Mouse (Mus musculus): ENCODE measurements around the gene Fzd9. TPM values are rescaled to one million over a fixed set of nuclear protein-coding genes. Genes with fewer than 3 reads are reported as not detected.

The Fzd9 gene
- total RNA-seq, 1 experiment from 2014 or later = 1.3 TPM

DNA sequence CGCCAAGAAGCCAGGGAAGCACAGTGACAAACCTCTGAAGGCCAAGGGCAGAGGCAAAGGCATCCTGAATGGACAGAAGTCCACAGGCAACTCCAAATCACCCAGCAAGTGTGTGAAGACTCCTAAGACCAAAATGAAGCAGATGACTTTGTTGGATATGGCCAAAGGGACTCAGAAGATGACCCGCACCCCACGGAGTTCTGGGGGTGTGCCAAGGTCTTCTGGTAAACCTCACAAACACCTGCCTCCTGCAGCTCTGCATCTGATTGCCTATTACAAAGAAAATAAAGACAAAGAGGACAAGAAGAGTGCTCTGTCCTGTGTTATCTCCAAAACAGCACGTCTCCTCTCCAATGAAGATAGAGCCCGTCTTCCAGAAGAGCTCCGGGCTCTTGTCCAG, 34.2 kb downstream of the Fzd9 start:
- ATAC-seq (replicated peaks in 1 of 2; ENCODE audit: insufficient read depth in 1 of 2, low FRiP score in 2 of 2, low TSS enrichment in 1 of 2, low read depth in 1 of 2, poor library complexity in 2 of 2, severe bottlenecking in 2 of 2) = no peak

DNA sequence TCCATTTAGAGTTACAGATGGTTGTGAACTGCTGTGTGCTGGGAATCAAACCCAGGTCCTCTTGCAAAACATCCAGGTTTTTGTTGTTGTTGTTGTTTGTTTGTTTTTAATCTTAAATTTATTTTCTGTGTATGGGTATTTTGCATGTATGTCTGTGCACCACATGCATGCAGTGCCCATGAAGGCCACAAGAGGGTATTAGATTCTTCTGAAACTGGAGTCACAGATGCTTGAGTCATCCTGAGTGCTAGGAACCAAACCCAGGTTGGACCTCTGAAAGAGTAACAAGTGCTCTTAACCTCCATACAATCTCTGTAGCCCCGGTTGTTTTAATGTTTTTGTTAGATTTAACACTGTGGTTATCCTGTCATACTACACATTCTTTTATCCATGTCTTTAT, 42.8 kb downstream of the Fzd9 start:
- ATAC-seq (replicated peaks in 1 of 2; ENCODE audit: insufficient read depth in 1 of 2, low FRiP score in 2 of 2, low TSS enrichment in 1 of 2, low read depth in 1 of 2, poor library complexity in 2 of 2, severe bottlenecking in 2 of 2) = no peak

DNA sequence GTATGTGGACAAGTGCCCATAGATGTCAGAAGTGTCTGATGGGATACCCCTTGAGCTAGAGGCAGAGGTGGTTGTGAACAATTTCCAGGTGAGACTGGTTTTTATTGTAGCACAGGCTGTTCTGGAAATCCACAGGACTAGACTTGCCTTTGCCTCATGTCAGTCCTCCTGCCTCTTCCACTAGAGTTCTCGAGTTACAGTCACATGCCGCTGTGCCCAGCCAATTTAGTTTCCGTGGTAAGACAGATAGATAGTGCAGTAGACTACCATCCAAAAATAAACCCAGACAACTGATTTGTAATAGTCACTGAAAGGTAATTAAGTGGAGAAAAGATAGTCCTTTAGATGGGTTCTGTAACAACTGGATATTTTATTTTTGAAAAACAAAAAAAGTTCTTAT, 48.3 kb downstream of the Fzd9 start:
- no peak for ATAC-seq (replicated peaks in 1 of 2; ENCODE audit: insufficient read depth in 1 of 2, low FRiP score in 2 of 2, low TSS enrichment in 1 of 2, low read depth in 1 of 2, poor library complexity in 2 of 2, severe bottlenecking in 2 of 2)

Other genes starting within 250 kb of the Fzd9 start
- gene Abhd11, start 242.1 kb downstream of the Fzd9 start, total RNA-seq (2017) = 27.1 and 41.0 TPM in 2 replicates
- not detected in 2 replicates for gene Stx1a, start 227.7 kb downstream of the Fzd9 start, total RNA-seq (2017)
- 4.2 and 7.8 TPM in 2 replicates for gene Dnajc30, start 187.0 kb downstream of the Fzd9 start, total RNA-seq (2017)
- gene Bud23, start 186.3 kb downstream of the Fzd9 start, total RNA-seq (2017) = 28.5 and 51.7 TPM in 2 replicates
- 0.50 and 1.6 TPM in 2 replicates for gene Vps37d, start 173.0 kb downstream of the Fzd9 start, total RNA-seq (2017)
- not detected in 2 replicates for gene Mlxipl, start 161.3 kb downstream of the Fzd9 start, total RNA-seq (2017)
- gene Tbl2, start 101.6 kb downstream of the Fzd9 start, total RNA-seq (2017) = 10.6 and 23.4 TPM in 2 replicates
- 34.8 and 35.0 TPM in 2 replicates for gene Bcl7b, start 82.9 kb downstream of the Fzd9 start, total RNA-seq (2017)
- gene Baz1b, start 64.0 kb downstream of the Fzd9 start, total RNA-seq (2017) = 159 and 184 TPM in 2 replicates
- gene Fkbp6, start 98.8 kb upstream of the Fzd9 start, total RNA-seq (2017) = not detected in 2 replicates
- gene Trim50, start 102.1 kb upstream of the Fzd9 start, total RNA-seq (2017) = not detected in 2 replicates
- 20.6 and 24.7 TPM in 2 replicates for gene Nsun5, start 118.7 kb upstream of the Fzd9 start, total RNA-seq (2017)
- 6.3 and 8.2 TPM in 2 replicates for gene Pom121, start 143.3 kb upstream of the Fzd9 start, total RNA-seq (2017)

All from hematopoietic stem cell, adult 5-6 weeks (primary cell).